Mouse (Mus musculus) adrenal gland, postnatal 0 days (tissue): ENCODE data around the gene Hsd17b3. TPM values are rescaled to one million over a fixed set of nuclear protein-coding genes. Genes with fewer than 3 reads are reported as not detected.

Experiments
- polyA plus RNA-seq: library from polyadenylated mRNA; unstranded; fragments of >200 nt; fragmentation: Nextera tagmentation; extraction: Ambion mirVana; gene quantifications from 2 replicates; pipeline ENCODE4 v1.2.1, GENCODE M21; 2015

Hsd17b3 gene
- not detected in 2 replicates for polyA plus RNA-seq

GRCm38 (mm10) chr13:64089130-64089529 is at the start of gene Hsd17b3:
Gene Hsd17b3, minus strand, starts transcription at chr13:64089230.

GRCm38 (mm10) chr13:64128858-64129615 is 40.0 kb upstream of the Hsd17b3 start, which contains the start of gene Slc35d2:
Gene Slc35d2, minus strand, starts transcription at chr13:64129368.

Other genes starting within 250 kb of the Hsd17b3 start
- gene Slc35d2, start 40.1 kb upstream of the Hsd17b3 start, polyA plus RNA-seq: 6.7 and 10.1 TPM in 2 replicates
- 12.1 and 14.0 TPM in 2 replicates for gene Zfp367, start 64.0 kb upstream of the Hsd17b3 start, polyA plus RNA-seq
- 23.9 and 26.1 TPM in 2 replicates for gene Habp4, start 72.6 kb upstream of the Hsd17b3 start, polyA plus RNA-seq
- 2.8 and 3.7 TPM in 2 replicates for gene Cdc14b, start 186.1 kb upstream of the Hsd17b3 start, polyA plus RNA-seq
- 55.0 and 63.0 TPM in 2 replicates for gene Aaed1, start 223.5 kb upstream of the Hsd17b3 start, polyA plus RNA-seq